Mouse (Mus musculus): Measurements from ENCODE around the gene Edn1. TPM values are rescaled to one million over a fixed set of nuclear protein-coding genes. Genes with fewer than 3 reads are reported as not detected.

The Edn1 gene
- polyA plus RNA-seq, 1 experiment from 2014 or later, result 0.62 TPM

- H3K36me3 ChIP-seq (ENCODE audit: control insufficient read depth, insufficient read depth, low read length), result no peaks in the 10 kb centered on the region
- DNase-seq (ENCODE audit: low spot score), result no peak
- no peak for ATAC-seq (replicated peaks; ENCODE audit: low FRiP score)
- H3K27me3 ChIP-seq (replicated peaks; ENCODE audit: control insufficient read depth, insufficient read depth, low read length), result no peaks in the 10 kb centered on the region
- no peak overlapping the region for H3K4me2 ChIP-seq
- H3K9me3 ChIP-seq (ENCODE audit: control insufficient read depth, low read length), result no peaks in the 10 kb centered on the region
- H3K4me1 ChIP-seq (replicated peaks; ENCODE audit: control insufficient read depth, insufficient read depth, low read length), result no peaks in the 10 kb centered on the region
- H3K4me3 ChIP-seq (ENCODE audit: low read depth, low read length), result no peak overlapping the region
- 26% methylated on average over 4 of the region's 4 CpGs for WGBS
- no peak overlapping the region for H3K9ac ChIP-seq (ENCODE audit: low read depth, low read length)
- no peak overlapping the region for H3K27ac ChIP-seq (ENCODE audit: low read depth, low read length)
Observed at GRCm38 (mm10) chr13:42336414-42336813, 35.1 kb downstream of the Edn1 start.

GRCm38 (mm10) chr13:42337072-42337471 lies 35.8 kb downstream of the Edn1 start:
- no peaks in the 10 kb centered on the region for H3K27me3 ChIP-seq (replicated peaks; ENCODE audit: control insufficient read depth, insufficient read depth, low read length)
- no peak overlapping the region for H3K27ac ChIP-seq (ENCODE audit: low read depth, low read length)
- 71% methylated on average over 2 of the region's 2 CpGs for WGBS
- ATAC-seq (replicated peaks; ENCODE audit: low FRiP score) (no peak), DNase-seq (ENCODE audit: low spot score) (no peak)
- no peaks in the 10 kb centered on the region for H3K9me3 ChIP-seq (ENCODE audit: control insufficient read depth, low read length)
- H3K4me1 ChIP-seq (replicated peaks; ENCODE audit: control insufficient read depth, insufficient read depth, low read length), result no peaks in the 10 kb centered on the region
- no peak overlapping the region for H3K4me3 ChIP-seq (ENCODE audit: low read depth, low read length)
- no peak overlapping the region for H3K4me2 ChIP-seq
- H3K36me3 ChIP-seq (ENCODE audit: control insufficient read depth, insufficient read depth, low read length), result no peaks in the 10 kb centered on the region
- H3K9ac ChIP-seq (ENCODE audit: low read depth, low read length), result no peak overlapping the region

- H3K9me3 ChIP-seq (ENCODE audit: control insufficient read depth, low read length), result no peaks in the 10 kb centered on the region
- no peak overlapping the region for H3K9ac ChIP-seq (ENCODE audit: low read depth, low read length)
- ATAC-seq (replicated peaks; ENCODE audit: low FRiP score), result no peak
- no peaks in the 10 kb centered on the region for H3K36me3 ChIP-seq (ENCODE audit: control insufficient read depth, insufficient read depth, low read length)
- H3K4me2 ChIP-seq, result no peak overlapping the region
- no peak overlapping the region for H3K27ac ChIP-seq (ENCODE audit: low read depth, low read length)
- no peak for DNase-seq (ENCODE audit: low spot score)
- no peak overlapping the region for H3K4me3 ChIP-seq (ENCODE audit: low read depth, low read length)
- no peaks in the 10 kb centered on the region for H3K4me1 ChIP-seq (replicated peaks; ENCODE audit: control insufficient read depth, insufficient read depth, low read length)
- WGBS, result 69% methylated on average over 2 of the region's 2 CpGs
- no peaks in the 10 kb centered on the region for H3K27me3 ChIP-seq (replicated peaks; ENCODE audit: control insufficient read depth, insufficient read depth, low read length)
Observed at GRCm38 (mm10) chr13:42339466-42339865, 38.2 kb downstream of the Edn1 start.

- 59% methylated on average over 2 of the region's 2 CpGs for WGBS
- no peak for ATAC-seq (replicated peaks; ENCODE audit: low FRiP score)
- DNase-seq (ENCODE audit: low spot score), result no peak
- Histone ChIP-seq H3K4me3 (ENCODE audit: low read depth, low read length) (no peak overlapping the region), H3K4me1 (replicated peaks; ENCODE audit: control insufficient read depth, insufficient read depth, low read length) (no peaks in the 10 kb centered on the region), H3K9ac (ENCODE audit: low read depth, low read length) (no peak overlapping the region), H3K27me3 (replicated peaks; ENCODE audit: control insufficient read depth, insufficient read depth, low read length) (no peaks in the 10 kb centered on the region), H3K4me2 (no peak overlapping the region), H3K36me3 (ENCODE audit: control insufficient read depth, insufficient read depth, low read length) (no peaks in the 10 kb centered on the region), H3K27ac (ENCODE audit: low read depth, low read length) (no peak overlapping the region), H3K9me3 (ENCODE audit: control insufficient read depth, low read length) (no peaks in the 10 kb centered on the region)
Observed at GRCm38 (mm10) chr13:42341871-42342532, 40.7 kb downstream of the Edn1 start.

GRCm38 (mm10) chr13:42345439-42345838 lies 44.2 kb downstream of the Edn1 start:
- Histone ChIP-seq H3K27me3 (replicated peaks; ENCODE audit: control insufficient read depth, insufficient read depth, low read length) (no peaks in the 10 kb centered on the region), H3K4me2 (no peak overlapping the region), H3K9ac (ENCODE audit: low read depth, low read length) (no peak overlapping the region), H3K4me1 (replicated peaks; ENCODE audit: control insufficient read depth, insufficient read depth, low read length) (no peaks in the 10 kb centered on the region), H3K9me3 (ENCODE audit: control insufficient read depth, low read length) (no peaks in the 10 kb centered on the region), H3K36me3 (ENCODE audit: control insufficient read depth, insufficient read depth, low read length) (no peaks in the 10 kb centered on the region), H3K4me3 (ENCODE audit: low read depth, low read length) (no peak overlapping the region), H3K27ac (ENCODE audit: low read depth, low read length) (no peak overlapping the region)
- DNase-seq (ENCODE audit: low spot score), result no peak
- 70% methylated on average over 7 of the region's 7 CpGs for WGBS
- ATAC-seq (replicated peaks; ENCODE audit: low FRiP score), result no peak

GRCm38 (mm10) chr13:42346414-42346813 lies 45.1 kb downstream of the Edn1 start:
- H3K9ac ChIP-seq (ENCODE audit: low read depth, low read length), result no peak overlapping the region
- no peaks in the 10 kb centered on the region for H3K27me3 ChIP-seq (replicated peaks; ENCODE audit: control insufficient read depth, insufficient read depth, low read length)
- no peak overlapping the region for H3K4me2 ChIP-seq
- ATAC-seq (replicated peaks; ENCODE audit: low FRiP score) (no peak), DNase-seq (ENCODE audit: low spot score) (no peak)
- no peaks in the 10 kb centered on the region for H3K4me1 ChIP-seq (replicated peaks; ENCODE audit: control insufficient read depth, insufficient read depth, low read length)
- H3K4me3 ChIP-seq (ENCODE audit: low read depth, low read length), result no peak overlapping the region
- no peaks in the 10 kb centered on the region for H3K9me3 ChIP-seq (ENCODE audit: control insufficient read depth, low read length)
- 53% methylated on average over 7 of the region's 7 CpGs for whole genome bisulfite sequencing
- H3K27ac ChIP-seq (ENCODE audit: low read depth, low read length), result no peak overlapping the region
- no peaks in the 10 kb centered on the region for H3K36me3 ChIP-seq (ENCODE audit: control insufficient read depth, insufficient read depth, low read length)

- Histone ChIP-seq H3K4me3 (ENCODE audit: low read depth, low read length) (no peak overlapping the region), H3K27ac (ENCODE audit: low read depth, low read length) (no peak overlapping the region), H3K36me3 (ENCODE audit: control insufficient read depth, insufficient read depth, low read length) (no peaks in the 10 kb centered on the region), H3K4me1 (replicated peaks; ENCODE audit: control insufficient read depth, insufficient read depth, low read length) (no peaks in the 10 kb centered on the region), H3K4me2 (no peak overlapping the region), H3K9me3 (ENCODE audit: control insufficient read depth, low read length) (no peaks in the 10 kb centered on the region), H3K9ac (ENCODE audit: low read depth, low read length) (no peak overlapping the region), H3K27me3 (replicated peaks; ENCODE audit: control insufficient read depth, insufficient read depth, low read length) (no peaks in the 10 kb centered on the region)
- 71% methylated on average over 7 of the region's 7 CpGs for WGBS
- ATAC-seq (replicated peaks; ENCODE audit: low FRiP score) (no peak), DNase-seq (ENCODE audit: low spot score) (no peak)
Observed at GRCm38 (mm10) chr13:42351675-42352074, 50.4 kb downstream of the Edn1 start.

Other genes starting within 250 kb of the Edn1 start
- 4.7 and 6.7 TPM in 2 replicates for gene Hivep1, start 249.5 kb upstream of the Edn1 start, polyA plus RNA-seq (2014; fragmentation: Nextera tagmentation; extraction: Ambion mirVana)

All from liver, embryonic 11.5 days (tissue).